Mouse (Mus musculus) brown adipose tissue, adult 24 weeks (tissue): ENCODE data around the gene Chpf2. TPM values are rescaled to one million over a fixed set of nuclear protein-coding genes. Genes with fewer than 3 reads are reported as not detected.

Source experiments
- H3K27ac ChIP-seq: fragments of 200-500 bp; replicated peaks from 2 replicates; pipeline ENCODE4 v1.5.1; 2012; ENCODE audit warnings: low read depth, mild to moderate bottlenecking, low read length
- H3K4me1 ChIP-seq: fragments of 200-500 bp; 2 replicates; pipeline ENCODE4 v1.6.1; 2012; ENCODE audit warnings: low read length, mixed read lengths; ENCODE audit not compliant: control insufficient read depth, insufficient read depth, insufficient read length
- H3K4me3 ChIP-seq: fragments of 200-500 bp; 2 replicates; pipeline ENCODE4 v1.5.1; 2012; ENCODE audit warnings: low read depth, mild to moderate bottlenecking, low read length, moderate library complexity; ENCODE audit not compliant: insufficient read depth
- polyA plus RNA-seq: library from polyadenylated mRNA; stranded (reverse); fragments of >200 nt; gene quantifications from 2 replicates; pipeline ENCODE4 v1.2.4, GENCODE M21; 2012; ENCODE audit not compliant: missing spikeins, insufficient read depth, insufficient read length

The Chpf2 gene
- polyA plus RNA-seq, 1 experiment: 10.2 TPM

GRCm38 (mm10) chr5:24596519-24597171 is 10.1 kb downstream of the Chpf2 start:
- H3K27ac ChIP-seq: no peak overlapping the region
- H3K4me1 ChIP-seq: peaks cover 8% of the 10 kb centered on the region
- peak overlapping the region; percentile 43 for H3K4me3 ChIP-seq

- H3K27ac ChIP-seq: no peak overlapping the region; the same call in 1 of the 2 replicates
- H3K4me1 ChIP-seq: peaks cover 8% of the 10 kb centered on the region
- H3K4me3 ChIP-seq: peak overlapping the region; percentile 11; the same call in 1 of the 2 replicates
These were observed 10.7 kb downstream of the Chpf2 start for GRCm38 (mm10) chr5:24597221-24597728.

- Histone ChIP-seq H3K4me3 (peak overlapping the region; percentile 19), H3K4me1 (peaks cover 8% of the 10 kb centered on the region), H3K27ac (no peak overlapping the region)
These were observed 11.5 kb downstream of the Chpf2 start for GRCm38 (mm10) chr5:24597901-24598569.

GRCm38 (mm10) chr5:24598570-24599006 is 12.0 kb downstream of the Chpf2 start:
- peaks cover 10% of the 10 kb centered on the region for H3K4me1 ChIP-seq
- H3K4me3 ChIP-seq: peak overlapping the region; percentile 19
- no peak overlapping the region for H3K27ac ChIP-seq

- Histone ChIP-seq H3K27ac (no peak overlapping the region), H3K4me1 (peaks cover 14% of the 10 kb centered on the region), H3K4me3 (no peak overlapping the region; the same call in 1 of the 2 replicates)
These were observed 12.6 kb downstream of the Chpf2 start for GRCm38 (mm10) chr5:24599137-24599536.

GRCm38 (mm10) chr5:24600236-24600635 is 13.7 kb downstream of the Chpf2 start:
- Histone ChIP-seq H3K4me3 (no peak overlapping the region), H3K4me1 (peaks cover 14% of the 10 kb centered on the region), H3K27ac (no peak overlapping the region)

- Histone ChIP-seq H3K4me1 (peaks cover 17% of the 10 kb centered on the region), H3K27ac (peak overlapping the region; percentile 76), H3K4me3 (peak overlapping the region; percentile 87)
These were observed 14.7 kb downstream of the Chpf2 start for GRCm38 (mm10) chr5:24601071-24601835.

- H3K4me1 ChIP-seq: peaks cover 17% of the 10 kb centered on the region
These were observed 15.6 kb downstream of the Chpf2 start for GRCm38 (mm10) chr5:24601911-24602750.

GRCm38 (mm10) chr5:24602751-24603343 is 16.3 kb downstream of the Chpf2 start:
- Histone ChIP-seq H3K4me3 (peak overlapping the region; percentile 87), H3K27ac (peak overlapping the region; percentile 92), H3K4me1 (peaks cover 16% of the 10 kb centered on the region)

More at GRCm38 (mm10) chr5:24601911-24602750, 15.6 kb downstream of the Chpf2 start:
- Histone ChIP-seq H3K27ac (peak overlapping the region; percentile 76), H3K4me3 (peak overlapping the region; percentile 87)

- Histone ChIP-seq H3K4me3 (peak overlapping the region; percentile 75; the same call in 1 of the 2 replicates), H3K27ac (peak overlapping the region; percentile 92), H3K4me1 (peaks cover 13% of the 10 kb centered on the region)
These were observed 17.0 kb downstream of the Chpf2 start for GRCm38 (mm10) chr5:24603431-24604010.

- Histone ChIP-seq H3K4me1 (peaks cover 13% of the 10 kb centered on the region), H3K27ac (peak overlapping the region; percentile 92), H3K4me3 (peak overlapping the region; percentile 75)
These were observed 17.6 kb downstream of the Chpf2 start for GRCm38 (mm10) chr5:24604080-24604655.

- peaks cover 13% of the 10 kb centered on the region for H3K4me1 ChIP-seq
These were observed 18.1 kb downstream of the Chpf2 start for GRCm38 (mm10) chr5:24604656-24605100.

GRCm38 (mm10) chr5:24605321-24605979 is 18.9 kb downstream of the Chpf2 start:
- H3K4me1 ChIP-seq: peaks cover 13% of the 10 kb centered on the region
- peak overlapping the region; percentile 75 for H3K4me3 ChIP-seq
- peak overlapping the region; percentile 25; the same call in 1 of the 2 replicates for H3K27ac ChIP-seq

More at GRCm38 (mm10) chr5:24604656-24605100, 18.1 kb downstream of the Chpf2 start:
- Histone ChIP-seq H3K4me3 (peak overlapping the region; percentile 75), H3K27ac (peak overlapping the region; percentile 92)
